Mouse (Mus musculus) liver, embryonic 14.5 days (tissue): Measurements from ENCODE around the gene Olfr329-ps. TPM values are rescaled to one million over a fixed set of nuclear protein-coding genes. Genes with fewer than 3 reads are reported as not detected.
A peak's percentile ranks its signal among the peaks of the same experiment; 100 is the strongest.

Experiments
- ATAC-seq: fragments of 200-750 bp; cut with Nextera tagmentation; 2 replicates; pipeline ENCODE4 v1.8.0; 2017; ENCODE audit warnings: moderate number of reproducible peaks, mild to moderate bottlenecking, moderate library complexity; ENCODE audit not compliant: insufficient read depth
- DNase-seq, 3 experiments: peaks; one replicate each; pipeline ENCODE4 v3.0.0-alpha.2; 2012 to 2013; ENCODE audit warnings: low read depth in 3 of 3, low spot score in 3 of 3
- H3K27ac ChIP-seq: fragments of 300-500 bp; sonication (generic); 2 replicates; pipeline ENCODE4 v1.5.1; 2014; ENCODE audit warnings: moderate library complexity, mild to moderate bottlenecking, control low read depth, inconsistent platforms
- H3K27me3 ChIP-seq: fragments of 300-500 bp; sonication (generic); 2 replicates; pipeline ENCODE4 v1.6.1; 2014; ENCODE audit warnings: mild to moderate bottlenecking, low read length, moderate library complexity; ENCODE audit not compliant: control insufficient read depth, insufficient read depth
- H3K36me3 ChIP-seq: fragments of 300-500 bp; sonication (generic); replicated peaks from 2 replicates; pipeline ENCODE4 v1.6.1; 2014; ENCODE audit warnings: low read depth; ENCODE audit not compliant: control insufficient read depth, insufficient read depth
- H3K4me1 ChIP-seq, 2 experiments: fragments of 200-500 bp in 1 of 2; fragments of 300-500 bp in 1 of 2; sonication (generic) in 1 of 2; replicated peaks; 2 replicates each; pipeline ENCODE4 v1.6.1; 2012 to 2014; ENCODE audit warnings: antibody characterized with exemption in 1 of 2, inconsistent platforms in 1 of 2, low read length in 1 of 2; ENCODE audit not compliant: control insufficient read depth in 2 of 2, insufficient read depth in 2 of 2
- H3K4me2 ChIP-seq: fragments of 300-500 bp; sonication (generic); 2 replicates; pipeline ENCODE4 v1.6.1; 2014; ENCODE audit warnings: low read depth, mild to moderate bottlenecking, control low read depth, moderate library complexity
- H3K4me3 ChIP-seq, 2 experiments: fragments of 200-500 bp in 1 of 2; fragments of 300-500 bp in 1 of 2; sonication (generic) in 1 of 2; 2 replicates each; pipeline ENCODE4 v1.5.1; 2012 to 2014; ENCODE audit warnings: low read depth in 2 of 2, low read length in 2 of 2, mild to moderate bottlenecking in 2 of 2, control low read depth in 1 of 2, inconsistent platforms in 1 of 2, moderate library complexity in 1 of 2; ENCODE audit not compliant: insufficient read depth in 1 of 2
- H3K9ac ChIP-seq: fragments of 300-500 bp; sonication (generic); replicated peaks from 2 replicates; pipeline ENCODE4 v1.6.1; 2014; ENCODE audit warnings: mild to moderate bottlenecking, control low read depth, moderate library complexity
- H3K9me3 ChIP-seq: fragments of 300-500 bp; sonication (generic); 2 replicates; pipeline ENCODE4 v1.6.1; 2016; ENCODE audit warnings: low read length, mixed read lengths; ENCODE audit not compliant: control insufficient read depth
- CTCF ChIP-seq: IDR thresholded peaks from 2 replicates; pipeline ENCODE4 v1.5.1; 2016; ENCODE audit warnings: antibody characterized with exemption, low read depth, control low read depth
- EP300 ChIP-seq: IDR thresholded peaks from 2 replicates; pipeline ENCODE4 v1.6.1; 2016; ENCODE audit warnings: antibody characterized with exemption, low read depth
- WGBS: fragments of 180-500 bp; shearing (Covaris S2); extraction: QIAGEN DNeasy Blood & Tissue Kit; methylation state at CpG from one replicate; pipeline ENCODE4 v1.1.7; 2014; ENCODE audit not compliant: insufficient replicate concordance; 5-methylcytosine and 5-hydroxymethylcytosine counted together
- polyA plus RNA-seq, 2 experiments: library from polyadenylated mRNA; depleted of rRNA in 1 of 2; stranded (reverse) in 1 of 2; unstranded in 1 of 2; fragments of >200 nt; fragmentation: Nextera tagmentation in 1 of 2; extraction: Ambion mirVana in 1 of 2; gene quantifications; 2 replicates each; pipeline versions ENCODE4 v1.2.1 to v1.2.3; 2012 to 2014

The Olfr329-ps gene
- polyA plus RNA-seq (2012; rRNA removed) (not detected in 2 replicates), polyA plus RNA-seq (2014; fragmentation: Nextera tagmentation; extraction: Ambion mirVana) (not detected in 2 replicates)

DNA sequence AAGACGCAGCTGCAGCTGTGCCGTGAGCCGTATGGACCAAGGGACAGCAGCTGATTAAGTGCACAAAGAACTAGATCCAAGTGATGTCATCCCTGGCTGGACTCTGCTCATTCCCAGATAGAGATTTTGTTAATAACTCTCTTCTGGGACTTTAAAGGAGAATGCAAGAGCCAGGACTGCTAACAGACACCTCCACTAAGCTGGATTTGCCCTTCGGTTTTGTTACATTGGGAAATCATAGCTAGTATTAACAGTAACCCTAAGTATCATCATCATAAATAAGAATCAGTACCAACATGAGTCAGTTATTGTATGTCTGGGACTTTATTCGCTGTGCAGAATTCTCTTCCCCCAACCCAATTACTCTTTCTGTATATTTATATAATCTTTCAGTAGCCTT is at the start of gene Olfr329-ps:
TSS of gene Olfr329-ps (minus strand) at position 101 of the 400 bp plus-strand sequence.
- no peak within 1 kb of the TSS for H3K9ac ChIP-seq
- no peaks in the 10 kb centered on the region for H3K36me3 ChIP-seq
- no peaks in the 10 kb centered on the region for H3K9me3 ChIP-seq
- no peaks in the 10 kb centered on the region for H3K4me1 ChIP-seq
- no peak for ATAC-seq
- H3K4me2 ChIP-seq = no peak within 1 kb of the TSS
- no peak within 1 kb of the TSS for H3K4me3 ChIP-seq
- H3K27ac ChIP-seq = no peak within 1 kb of the TSS
- DNase-seq = no peak
- H3K27me3 ChIP-seq = no peaks in the 10 kb centered on the region
- TF ChIP-seq CTCF (no peak), EP300 (no peak)
- 63% methylated on average over 5 of the region's 5 CpGs for WGBS

DNA sequence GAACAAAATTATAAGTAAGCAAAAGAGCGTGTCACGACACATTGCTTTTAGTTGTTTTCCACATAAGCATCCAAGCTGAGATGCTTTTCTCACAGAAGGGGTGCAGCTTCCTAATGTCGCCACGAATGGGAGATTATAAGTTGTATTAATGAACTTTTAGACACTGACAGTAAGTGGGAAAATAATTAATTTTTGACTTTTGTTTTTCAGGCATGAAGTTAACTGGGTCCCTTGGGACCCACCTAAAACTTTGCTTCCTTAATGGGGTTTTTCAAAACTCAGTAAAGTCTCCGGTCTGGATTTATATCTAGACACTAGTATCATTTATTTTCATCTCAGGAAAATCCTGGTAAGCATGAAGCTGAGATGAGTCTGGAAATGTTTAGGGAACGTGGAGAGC is 48.6 kb upstream of the Olfr329-ps start, which contains the start of gene Olfr324:
TSS of gene Olfr324 (plus strand) at position 301 of the 400 bp plus-strand sequence.
- Histone ChIP-seq H3K4me1 (peaks cover 0 to 2% of the 10 kb centered on the region in 2 experiments; a peak in 1 of 4 replicates), H3K27ac (no peak within 1 kb of the TSS), H3K9ac (no peak within 1 kb of the TSS), H3K4me2 (no peak within 1 kb of the TSS), H3K4me3 (no peak within 1 kb of the TSS), H3K36me3 (no peaks in the 10 kb centered on the region), H3K27me3 (no peaks in the 10 kb centered on the region), H3K9me3 (no peaks in the 10 kb centered on the region)
- DNase-seq = no peak
- TF ChIP-seq EP300 (no peak), CTCF (no peak)
- ATAC-seq = no peak
- 58% methylated on average over 6 of the region's 6 CpGs for WGBS

DNA sequence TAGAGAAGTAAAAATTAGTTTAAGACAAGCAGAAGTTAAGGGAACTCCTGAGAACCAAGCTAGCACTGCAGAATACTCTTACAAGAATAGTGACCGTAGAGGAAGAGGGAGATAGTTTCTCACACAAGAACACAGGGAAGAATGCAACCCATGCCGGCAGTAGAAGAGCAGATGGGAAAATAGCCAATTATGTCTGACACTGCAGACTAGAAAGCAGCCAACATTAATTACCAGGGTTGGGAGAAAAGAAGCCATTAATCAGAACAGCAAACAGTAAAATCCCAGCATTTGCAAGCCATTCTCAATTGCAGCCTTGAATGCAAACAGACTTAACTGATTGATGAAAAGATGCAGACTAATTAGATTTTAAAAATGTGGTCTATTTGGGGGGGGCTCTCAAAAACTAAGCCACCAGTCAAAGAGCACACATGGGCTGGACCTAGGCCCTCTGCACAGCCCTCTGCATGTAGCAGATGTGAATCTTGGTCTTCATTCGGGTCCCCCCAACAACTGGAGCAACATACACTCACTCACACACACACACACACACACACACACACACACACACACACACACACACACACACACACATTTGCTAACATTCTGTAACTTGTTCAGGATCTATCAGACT is 42.5 kb upstream of the Olfr329-ps start:
- H3K4me3 ChIP-seq = no peak overlapping the region
- H3K4me1 ChIP-seq = peaks cover 17 to 35% of the 10 kb centered on the region in 2 experiments
- H3K9ac ChIP-seq = no peak overlapping the region
- H3K9me3 ChIP-seq = no peaks in the 10 kb centered on the region
- no peaks in the 10 kb centered on the region for H3K36me3 ChIP-seq
- WGBS = 62% methylated on average over 3 of the region's 3 CpGs
- H3K4me2 ChIP-seq = no peak overlapping the region
- H3K27ac ChIP-seq = no peak overlapping the region
- H3K27me3 ChIP-seq = no peaks in the 10 kb centered on the region
- no peak for DNase-seq
- ATAC-seq = no peak
- TF ChIP-seq EP300 (no peak), CTCF (no peak)

DNA sequence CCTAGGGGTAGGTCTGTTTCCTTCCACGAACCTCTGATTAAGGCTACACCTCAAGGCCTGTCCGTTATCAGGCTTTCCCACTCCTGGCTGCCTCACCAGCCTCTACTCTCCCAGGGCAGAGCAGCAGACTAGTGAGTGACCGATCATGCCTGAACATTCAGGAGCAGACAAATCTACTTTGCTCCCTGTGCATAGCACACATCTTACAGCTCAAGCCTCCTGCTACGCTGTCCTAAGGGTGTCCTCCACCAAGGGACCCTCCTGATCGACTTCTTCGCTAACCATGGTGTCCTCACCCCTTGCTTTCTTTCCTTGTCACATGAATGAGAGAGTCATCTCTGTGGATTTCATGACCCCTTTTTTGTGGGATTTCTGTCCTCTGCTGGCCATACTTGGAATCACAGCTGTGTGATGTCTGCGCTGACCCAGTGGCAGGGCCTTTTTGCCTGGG is 41.7 kb upstream of the Olfr329-ps start:
- peak overlapping the region; percentile 55 for H3K4me2 ChIP-seq

DNA sequence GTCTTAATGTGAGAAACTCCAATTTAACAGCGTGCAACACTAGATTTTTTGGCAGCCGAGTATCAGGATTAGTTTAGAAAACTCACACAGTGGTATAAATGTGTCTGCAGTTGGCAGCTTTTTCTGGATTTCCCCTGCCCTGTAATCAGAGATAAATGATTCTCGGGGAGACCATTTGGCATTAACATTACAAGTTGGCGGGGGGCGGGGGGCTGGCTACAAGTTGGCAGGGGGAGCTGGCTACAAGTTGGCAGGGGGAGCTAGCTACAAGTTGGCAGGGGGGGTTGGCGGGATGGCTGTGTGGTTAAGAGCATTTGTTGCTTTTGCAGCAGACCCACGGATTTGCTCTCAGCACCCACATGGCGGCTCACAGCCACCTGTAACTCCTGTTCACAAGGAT is 32.4 kb upstream of the Olfr329-ps start:
- WGBS = 53% methylated on average over 8 of the region's 8 CpGs
- Histone ChIP-seq H3K9ac (no peak overlapping the region), H3K27ac (no peak overlapping the region), H3K4me2 (no peak overlapping the region), H3K4me3 (no peak overlapping the region), H3K36me3 (no peaks in the 10 kb centered on the region), H3K4me1 (no peaks in the 10 kb centered on the region), H3K9me3 (no peaks in the 10 kb centered on the region), H3K27me3 (no peaks in the 10 kb centered on the region)
- no peak for TF ChIP-seq EP300
- TF ChIP-seq CTCF = no peak
- no peak for DNase-seq
- no peak for ATAC-seq

More for the DNA sequence above, 41.7 kb upstream of the Olfr329-ps start:
- Histone ChIP-seq H3K4me3 (peak overlapping the region; percentile 1 to 31; a peak in 3 of 4 replicates), H3K9ac (peak overlapping the region; percentile 58), H3K9me3 (no peaks in the 10 kb centered on the region), H3K27me3 (no peaks in the 10 kb centered on the region), H3K27ac (peak overlapping the region; percentile 87), H3K4me1 (peaks cover 17 to 35% of the 10 kb centered on the region in 2 experiments), H3K36me3 (no peaks in the 10 kb centered on the region)
- peak; percentile 94 for TF ChIP-seq CTCF
- peak; percentile 85 for TF ChIP-seq EP300
- peak; percentile 74 to 84 (median 83) for DNase-seq
- peak; percentile 100 for ATAC-seq
- 30% methylated on average over 7 of the region's 7 CpGs for WGBS
